Mouse (Mus musculus): ENCODE data around the gene Lag3. TPM values are rescaled to one million over a fixed set of nuclear protein-coding genes. Genes with fewer than 3 reads are reported as not detected.
A peak's percentile ranks its signal among the peaks of the same experiment; 100 is the strongest.

The Lag3 gene
- polyA plus RNA-seq, 1 experiment from 2014 or later, result 2.1 TPM

DNA sequence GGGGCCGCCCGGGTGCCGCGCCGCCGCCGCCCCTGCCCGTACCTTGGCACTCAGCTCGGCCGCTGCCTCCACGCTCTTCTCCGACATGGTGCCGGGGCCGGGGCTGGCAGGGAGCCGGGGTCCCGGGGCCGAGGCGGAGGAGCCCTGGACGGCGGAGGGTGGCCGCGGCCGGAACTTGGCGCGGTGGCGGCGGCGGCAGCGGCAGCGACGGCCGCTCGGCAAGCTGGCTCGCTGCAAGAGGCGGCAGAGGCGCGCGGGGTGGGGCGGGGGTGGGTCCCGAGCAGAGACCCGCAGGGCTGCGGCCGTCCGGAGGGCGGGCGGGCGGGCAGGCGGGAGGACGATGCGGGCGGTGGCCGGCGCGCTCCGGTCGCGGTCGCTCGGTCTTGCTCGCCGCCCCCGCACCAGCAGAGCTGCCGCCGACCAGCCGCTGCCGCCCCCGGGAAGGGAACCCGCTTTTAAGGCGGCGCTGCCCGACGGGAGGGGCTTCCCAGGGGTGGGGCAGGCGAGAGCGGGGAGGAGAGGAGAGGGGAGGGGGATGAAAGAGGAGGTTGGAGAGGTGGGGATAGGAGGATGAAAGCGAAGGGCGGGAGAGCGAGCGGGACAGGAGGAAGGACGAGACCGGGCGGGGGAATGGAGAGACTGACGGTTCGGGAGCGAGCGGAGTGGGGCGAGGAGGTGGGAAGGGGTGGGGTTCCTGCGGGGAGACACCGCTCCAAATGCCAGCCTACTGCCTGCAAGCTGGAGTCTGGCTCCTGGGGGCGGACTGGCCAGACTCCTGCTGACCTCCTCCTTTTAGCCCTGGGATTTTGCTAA lies 6.2 kb upstream of the Lag3 start:
- Histone ChIP-seq H3K27ac (ENCODE audit: low read depth) (peak overlapping the region; percentile 99), H3K27me3 (replicated peaks; ENCODE audit: control insufficient read depth, insufficient read depth, low read length) (no peaks in the 10 kb centered on the region), H3K4me3 (ENCODE audit: low read depth, low read length) (peak overlapping the region; percentile 76), H3K4me2 (ENCODE audit: low read length) (peak overlapping the region; percentile 82), H3K4me1 (replicated peaks; ENCODE audit: control insufficient read depth, insufficient read depth, low read length) (peaks cover 56% of the 10 kb centered on the region), H3K9ac (ENCODE audit: low read length) (peak overlapping the region; percentile 99), H3K9me3 (ENCODE audit: control insufficient read depth, low read length) (no peaks in the 10 kb centered on the region), H3K36me3 (ENCODE audit: control insufficient read depth, insufficient read depth, low read length) (peaks cover 24% of the 10 kb centered on the region)
- WGBS, result under 1% methylated on average over 70 of the region's 89 CpGs
- DNase-seq (ENCODE audit: low spot score), result peak; percentile 88
- peak; percentile 47 for ATAC-seq (replicated peaks; ENCODE audit: low FRiP score, low TSS enrichment, low read depth)

DNA sequence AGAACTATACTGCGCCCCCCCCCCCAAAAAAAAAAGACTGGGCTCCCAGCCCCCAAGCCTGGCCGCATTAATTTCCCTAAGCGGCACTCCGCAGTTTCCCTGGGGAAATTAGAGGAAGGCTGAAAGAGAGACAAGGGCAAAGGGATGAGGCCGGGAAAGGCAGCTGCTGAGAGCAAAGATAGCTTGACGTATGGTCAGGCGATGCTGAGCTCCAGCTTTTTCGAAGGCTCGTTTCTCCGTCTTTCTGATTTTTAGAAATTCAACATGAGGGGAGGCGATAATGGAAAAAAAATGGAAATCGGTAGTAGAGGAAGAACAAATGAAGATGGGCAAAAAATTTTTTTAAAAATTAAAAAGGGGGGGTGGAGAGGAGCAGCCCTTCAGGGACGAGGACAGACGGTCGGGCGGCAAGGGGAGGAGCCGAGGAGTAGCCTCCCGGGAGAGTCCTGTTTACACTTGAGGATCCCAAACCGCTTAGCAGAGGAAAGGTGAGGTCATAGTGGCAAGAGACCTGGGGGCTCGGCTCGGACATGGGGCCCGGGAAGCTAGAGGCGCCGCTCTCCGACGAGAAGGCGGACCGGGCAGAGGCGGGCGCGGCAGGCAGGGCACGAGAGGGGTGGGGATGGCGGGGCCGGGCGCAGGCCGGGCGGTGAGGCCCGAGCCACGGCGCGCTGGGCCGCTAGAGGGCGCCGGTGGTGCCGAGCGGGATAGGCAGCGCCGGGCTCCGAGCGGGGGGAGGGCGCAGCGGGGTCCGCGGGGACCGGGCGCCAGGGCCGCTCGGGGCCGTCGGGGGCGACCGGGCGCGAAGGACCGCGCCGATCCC lies 5.4 kb upstream of the Lag3 start:
- Histone ChIP-seq H3K4me2 (ENCODE audit: low read length) (peak overlapping the region; percentile 82), H3K36me3 (ENCODE audit: control insufficient read depth, insufficient read depth, low read length) (peaks cover 27% of the 10 kb centered on the region), H3K27ac (ENCODE audit: low read depth) (peak overlapping the region; percentile 99), H3K4me1 (replicated peaks; ENCODE audit: control insufficient read depth, insufficient read depth, low read length) (peaks cover 55% of the 10 kb centered on the region), H3K9me3 (ENCODE audit: control insufficient read depth, low read length) (no peaks in the 10 kb centered on the region), H3K4me3 (ENCODE audit: low read depth, low read length) (peak overlapping the region; percentile 76), H3K27me3 (replicated peaks; ENCODE audit: control insufficient read depth, insufficient read depth, low read length) (no peaks in the 10 kb centered on the region), H3K9ac (ENCODE audit: low read length) (peak overlapping the region; percentile 99)
- DNase-seq (ENCODE audit: low spot score), result peak; percentile 92
- under 1% methylated on average over 57 of the region's 67 CpGs for WGBS
- ATAC-seq (replicated peaks; ENCODE audit: low FRiP score, low TSS enrichment, low read depth), result peak; percentile 69

DNA sequence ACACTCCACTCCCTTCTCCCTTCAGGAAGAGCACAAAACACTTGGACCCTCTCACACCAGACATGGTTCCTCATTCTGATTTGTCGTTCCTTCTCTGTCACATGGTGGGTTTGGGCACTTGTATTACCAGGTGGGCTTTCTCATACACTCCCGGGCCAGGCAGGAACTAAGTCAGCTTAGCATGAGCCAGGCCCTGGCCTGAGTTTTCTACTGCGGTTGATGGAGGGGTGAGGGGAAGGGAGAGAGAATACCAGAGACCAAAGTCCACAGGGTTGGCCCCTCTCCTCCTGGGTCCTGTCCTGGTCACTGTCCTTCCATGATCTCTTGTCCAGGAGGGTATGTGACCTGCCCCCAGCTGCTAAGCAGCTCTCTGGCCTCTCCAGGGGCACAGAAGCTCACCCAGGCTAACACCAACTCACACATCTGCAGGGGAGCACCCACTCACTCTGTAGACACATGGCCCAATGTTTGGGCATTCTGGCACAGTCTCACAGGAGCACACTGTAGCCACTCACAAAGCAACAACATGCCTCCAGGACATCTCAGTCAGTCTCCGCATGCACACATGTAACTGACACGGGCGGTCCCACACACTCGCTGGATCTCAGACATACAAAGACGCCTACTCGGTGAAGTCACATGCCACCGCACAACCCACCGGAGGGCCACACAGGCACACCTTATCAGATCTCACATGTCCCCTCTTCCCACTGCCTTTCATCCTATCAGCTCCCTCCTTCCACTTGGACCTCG lies 4.6 kb upstream of the Lag3 start:
- DNase-seq (ENCODE audit: low spot score), result no peak
- Histone ChIP-seq H3K9me3 (ENCODE audit: control insufficient read depth, low read length) (no peaks in the 10 kb centered on the region), H3K9ac (ENCODE audit: low read length) (peak overlapping the region; percentile 99), H3K27me3 (replicated peaks; ENCODE audit: control insufficient read depth, insufficient read depth, low read length) (no peaks in the 10 kb centered on the region), H3K4me2 (ENCODE audit: low read length) (peak overlapping the region; percentile 82), H3K36me3 (ENCODE audit: control insufficient read depth, insufficient read depth, low read length) (peaks cover 27% of the 10 kb centered on the region), H3K4me1 (replicated peaks; ENCODE audit: control insufficient read depth, insufficient read depth, low read length) (peaks cover 48% of the 10 kb centered on the region), H3K4me3 (ENCODE audit: low read depth, low read length) (peak overlapping the region; percentile 76), H3K27ac (ENCODE audit: low read depth) (peak overlapping the region; percentile 99; the same call in 1 of the 2 replicates)
- 3% methylated on average over 12 of the region's 12 CpGs for WGBS
- no peak for ATAC-seq (replicated peaks; ENCODE audit: low FRiP score, low TSS enrichment, low read depth)

DNA sequence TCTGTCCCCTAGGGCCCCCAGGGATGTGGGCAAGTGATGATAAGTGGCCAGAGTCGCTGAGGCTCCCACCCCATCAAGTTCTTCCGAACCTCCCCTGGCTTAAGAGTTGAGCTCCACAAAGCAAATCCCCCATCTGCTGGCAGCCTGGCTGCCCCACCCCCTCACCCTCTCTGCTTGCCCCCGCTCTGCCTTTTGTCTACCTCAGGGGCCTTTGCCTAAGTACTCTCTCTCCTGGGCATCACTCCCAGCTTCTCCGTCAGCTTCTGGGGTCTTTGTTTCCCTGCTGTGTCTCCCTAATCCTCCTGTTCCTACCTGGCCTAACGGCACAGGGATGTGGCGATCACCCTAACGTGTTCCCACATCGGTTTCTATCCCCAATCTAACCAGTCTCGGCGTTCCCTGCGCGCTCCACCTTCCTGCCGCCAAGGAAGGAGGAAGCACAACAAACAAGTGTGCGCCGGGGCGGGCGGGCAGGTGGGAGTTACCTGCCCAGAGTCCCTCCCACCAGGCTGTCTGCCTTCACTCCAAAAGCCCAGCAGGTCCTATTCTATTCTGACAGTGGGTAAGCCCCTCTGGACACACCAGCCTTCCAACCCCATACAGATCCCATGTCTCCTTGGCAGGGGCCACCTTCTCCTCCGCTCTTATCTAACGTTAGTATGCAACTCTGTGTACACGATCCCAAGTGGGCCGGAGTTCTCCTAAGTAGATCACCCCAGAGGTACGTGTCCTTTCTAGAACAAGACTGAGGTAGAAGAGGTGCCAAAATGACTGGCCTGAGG lies 3.8 kb upstream of the Lag3 start:
- H3K4me1 ChIP-seq (replicated peaks; ENCODE audit: control insufficient read depth, insufficient read depth, low read length), result peaks cover 40% of the 10 kb centered on the region
- H3K4me3 ChIP-seq (ENCODE audit: low read depth, low read length), result peak overlapping the region; percentile 76
- peaks cover 27% of the 10 kb centered on the region for H3K36me3 ChIP-seq (ENCODE audit: control insufficient read depth, insufficient read depth, low read length)
- ATAC-seq (replicated peaks; ENCODE audit: low FRiP score, low TSS enrichment, low read depth), result no peak
- 0 out of 2 replicates have a peak, but pooled peaks cover 1% of the 10 kb centered on the region for H3K27me3 ChIP-seq (replicated peaks; ENCODE audit: control insufficient read depth, insufficient read depth, low read length)
- 0 out of 2 replicates have a peak overlapping the region, but pooled peaks have one; percentile 18 for H3K27ac ChIP-seq (ENCODE audit: low read depth)
- H3K4me2 ChIP-seq (ENCODE audit: low read length), result peak overlapping the region; percentile 82
- peak overlapping the region; percentile 99 for H3K9ac ChIP-seq (ENCODE audit: low read length)
- no peak for DNase-seq (ENCODE audit: low spot score)
- no peaks in the 10 kb centered on the region for H3K9me3 ChIP-seq (ENCODE audit: control insufficient read depth, low read length)
- 21% methylated on average over 22 of the region's 22 CpGs for WGBS

DNA sequence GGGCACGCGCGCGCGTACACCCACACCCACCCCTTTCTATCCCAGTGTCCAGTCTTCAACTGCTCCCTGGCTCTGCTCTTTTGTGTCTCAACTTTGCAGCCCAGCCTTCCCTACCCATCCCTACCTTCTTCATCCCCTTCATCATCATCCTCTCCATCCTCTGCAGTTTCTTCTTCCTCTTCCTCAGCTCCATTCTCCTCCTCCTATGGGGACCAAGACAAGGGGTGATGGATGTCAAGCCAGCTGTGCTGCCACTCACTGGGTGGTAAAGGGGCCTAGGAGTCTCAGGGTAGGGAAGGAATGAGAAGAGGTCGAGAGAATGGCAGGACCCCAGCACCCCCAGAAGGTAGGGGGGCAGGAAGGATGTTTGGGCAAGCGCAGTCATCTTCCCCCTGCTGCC lies 3.0 kb upstream of the Lag3 start:
- Histone ChIP-seq H3K9me3 (ENCODE audit: control insufficient read depth, low read length) (no peaks in the 10 kb centered on the region), H3K27ac (ENCODE audit: low read depth) (no peak overlapping the region), H3K4me3 (ENCODE audit: low read depth, low read length) (no peak overlapping the region), H3K36me3 (ENCODE audit: control insufficient read depth, insufficient read depth, low read length) (peaks cover 27% of the 10 kb centered on the region), H3K27me3 (replicated peaks; ENCODE audit: control insufficient read depth, insufficient read depth, low read length) (0 out of 2 replicates have a peak, but pooled peaks cover 3% of the 10 kb centered on the region), H3K9ac (ENCODE audit: low read length) (no peak overlapping the region), H3K4me1 (replicated peaks; ENCODE audit: control insufficient read depth, insufficient read depth, low read length) (peaks cover 44% of the 10 kb centered on the region), H3K4me2 (ENCODE audit: low read length) (no peak overlapping the region)
- DNase-seq (ENCODE audit: low spot score) (no peak), ATAC-seq (replicated peaks; ENCODE audit: low FRiP score, low TSS enrichment, low read depth) (no peak)
- 81% methylated on average over 7 of the region's 7 CpGs for WGBS

DNA sequence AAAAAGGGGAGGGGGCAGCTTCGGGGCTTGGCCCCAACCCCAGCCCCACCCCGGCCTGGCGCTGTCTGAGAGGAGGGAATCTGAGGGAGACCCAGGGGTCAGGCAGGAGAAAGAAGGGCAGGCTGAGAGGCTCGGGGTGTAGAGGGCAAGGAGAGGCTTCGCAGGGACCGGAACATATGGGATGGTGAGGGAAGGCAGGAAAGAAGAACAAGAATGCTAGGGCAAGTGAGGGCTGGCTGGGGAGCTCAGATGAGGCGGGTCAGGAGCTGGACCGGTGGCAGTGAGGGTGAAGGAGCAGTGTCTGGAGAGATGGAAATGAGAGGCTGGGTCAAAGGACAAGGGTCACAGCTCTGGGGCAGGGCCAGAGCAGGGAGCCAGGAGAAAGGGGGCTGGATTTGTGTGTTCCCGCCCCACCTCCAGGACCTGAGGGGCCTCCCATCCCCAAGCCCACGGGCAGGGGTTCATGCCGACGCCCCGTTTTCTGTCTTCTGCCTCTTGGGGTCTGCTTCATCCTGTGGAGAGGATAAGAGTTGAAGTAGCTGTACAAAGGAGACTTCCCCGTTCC lies 2.3 kb upstream of the Lag3 start:
- WGBS, result 73% methylated on average over 14 of the region's 14 CpGs
- Histone ChIP-seq H3K4me1 (replicated peaks; ENCODE audit: control insufficient read depth, insufficient read depth, low read length) (peaks cover 37% of the 10 kb centered on the region), H3K27me3 (replicated peaks; ENCODE audit: control insufficient read depth, insufficient read depth, low read length) (0 out of 2 replicates have a peak, but pooled peaks cover 3% of the 10 kb centered on the region), H3K27ac (ENCODE audit: low read depth) (no peak overlapping the region), H3K9me3 (ENCODE audit: control insufficient read depth, low read length) (no peaks in the 10 kb centered on the region), H3K4me3 (ENCODE audit: low read depth, low read length) (no peak overlapping the region), H3K9ac (ENCODE audit: low read length) (no peak overlapping the region), H3K4me2 (ENCODE audit: low read length) (no peak overlapping the region), H3K36me3 (ENCODE audit: control insufficient read depth, insufficient read depth, low read length) (peaks cover 27% of the 10 kb centered on the region)
- ATAC-seq (replicated peaks; ENCODE audit: low FRiP score, low TSS enrichment, low read depth) (no peak), DNase-seq (ENCODE audit: low spot score) (no peak)

DNA sequence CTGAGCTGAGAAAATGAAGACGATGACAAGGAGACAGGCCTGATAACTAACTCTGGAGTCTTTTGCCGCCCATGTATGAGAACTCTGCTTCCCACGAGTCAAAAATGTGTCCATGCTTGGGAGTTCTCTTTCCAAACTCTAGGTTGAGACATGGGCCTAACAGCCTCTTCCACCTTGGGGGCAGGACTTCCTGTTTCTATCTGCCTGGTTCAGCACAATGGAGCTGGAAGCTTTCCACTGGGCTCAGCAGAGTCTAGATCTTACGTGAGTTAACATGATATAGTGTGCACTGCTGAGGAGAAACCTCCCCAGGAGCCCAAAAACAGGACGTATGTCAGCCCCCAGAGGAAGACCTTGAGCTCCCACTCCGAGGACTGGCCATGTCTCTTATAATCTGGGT lies 1.7 kb upstream of the Lag3 start:
- H3K27ac ChIP-seq (ENCODE audit: low read depth), result no peak overlapping the region
- ATAC-seq (replicated peaks; ENCODE audit: low FRiP score, low TSS enrichment, low read depth) (no peak), DNase-seq (ENCODE audit: low spot score) (no peak)
- H3K9ac ChIP-seq (ENCODE audit: low read length), result no peak overlapping the region
- WGBS, result 65% methylated on average over 6 of the region's 6 CpGs
- peaks cover 31% of the 10 kb centered on the region for H3K4me1 ChIP-seq (replicated peaks; ENCODE audit: control insufficient read depth, insufficient read depth, low read length)
- no peak overlapping the region for H3K4me2 ChIP-seq (ENCODE audit: low read length)
- H3K36me3 ChIP-seq (ENCODE audit: control insufficient read depth, insufficient read depth, low read length), result peaks cover 27% of the 10 kb centered on the region
- H3K27me3 ChIP-seq (replicated peaks; ENCODE audit: control insufficient read depth, insufficient read depth, low read length), result 0 out of 2 replicates have a peak, but pooled peaks cover 3% of the 10 kb centered on the region
- H3K4me3 ChIP-seq (ENCODE audit: low read depth, low read length), result no peak overlapping the region
- no peaks in the 10 kb centered on the region for H3K9me3 ChIP-seq (ENCODE audit: control insufficient read depth, low read length)

Data from intestine, embryonic 14.5 days (tissue).